Mouse (Mus musculus): ENCODE results near the gene Rfc2. TPM values are rescaled to one million over a fixed set of nuclear protein-coding genes. Genes with fewer than 3 reads are reported as not detected.

Rfc2 gene
- polyA plus RNA-seq, 1 experiment from 2014 or later: 155 TPM

- no peak overlapping the region for H3K9ac ChIP-seq (ENCODE audit: low read depth, low read length)
- ATAC-seq (replicated peaks; ENCODE audit: low FRiP score, low read depth): no peak
- H3K36me3 ChIP-seq (ENCODE audit: insufficient read depth, low read length): no peaks in the 10 kb centered on the region
- H3K4me2 ChIP-seq (ENCODE audit: low read length): no peak overlapping the region
- no peaks in the 10 kb centered on the region for H3K4me1 ChIP-seq (replicated peaks; ENCODE audit: insufficient read depth, low read length)
- H3K27ac ChIP-seq: no peak overlapping the region
- no peaks in the 10 kb centered on the region for H3K27me3 ChIP-seq (ENCODE audit: insufficient read depth, low read length)
- no peaks in the 10 kb centered on the region for H3K9me3 ChIP-seq (replicated peaks; ENCODE audit: low read length)
- TF ChIP-seq CTCF (IDR thresholded peaks at IDR 0.05; ENCODE audit: low read depth): no peak
- 89% methylated on average over 12 of the region's 12 CpGs for WGBS
- DNase-seq (ENCODE audit: low spot score): no peak
- H3K4me3 ChIP-seq (replicated peaks; ENCODE audit: low read depth, low read length): no peak overlapping the region
Measured at GRCm38 (mm10) chr5:134609916-134610643, 28.9 kb downstream of the Rfc2 start.

DNA sequence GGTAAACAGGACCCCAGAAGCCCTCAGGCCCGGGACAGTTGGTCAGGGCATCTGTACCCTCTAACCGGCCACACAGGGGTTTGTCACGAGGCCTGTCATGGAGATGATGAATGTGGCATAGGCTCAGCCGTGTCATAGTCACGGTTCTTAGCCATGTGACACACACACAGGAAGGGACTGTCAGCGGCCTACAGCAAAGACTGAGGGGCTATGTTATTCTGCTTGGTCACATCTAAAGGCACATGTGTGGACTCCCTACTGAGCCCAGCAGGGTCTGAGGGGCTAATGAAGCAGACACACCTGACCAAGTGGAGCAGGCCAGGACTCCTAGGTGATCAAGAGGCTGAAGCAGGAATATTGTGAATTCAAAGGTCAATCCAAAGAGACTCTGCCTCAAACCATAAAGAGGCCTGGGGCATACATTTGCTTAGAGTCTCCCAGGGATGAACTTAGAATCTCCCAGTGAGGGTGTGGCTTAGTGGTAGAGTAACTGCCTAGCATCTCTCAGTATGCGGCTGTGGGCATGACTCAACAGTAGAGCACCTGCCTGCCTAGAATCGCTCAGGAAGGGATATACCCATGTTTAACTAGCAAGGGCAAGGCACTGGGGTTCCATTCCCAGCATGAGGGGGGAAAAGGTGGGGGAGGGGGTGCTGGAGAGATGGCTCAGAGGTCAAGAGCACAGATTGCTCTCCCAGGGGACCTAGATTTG, 30.8 kb downstream of the Rfc2 start:
- TF ChIP-seq CTCF (IDR thresholded peaks at IDR 0.05; ENCODE audit: low read depth): no peak
- no peaks in the 10 kb centered on the region for H3K27me3 ChIP-seq (ENCODE audit: insufficient read depth, low read length)
- no peak overlapping the region for H3K4me3 ChIP-seq (replicated peaks; ENCODE audit: low read depth, low read length)
- no peaks in the 10 kb centered on the region for H3K4me1 ChIP-seq (replicated peaks; ENCODE audit: insufficient read depth, low read length)
- ATAC-seq (replicated peaks; ENCODE audit: low FRiP score, low read depth) (peak; percentile 20; the same call in 1 of the 2 replicates), DNase-seq (ENCODE audit: low spot score) (no peak)
- H3K9ac ChIP-seq (ENCODE audit: low read depth, low read length): no peak overlapping the region
- no peak overlapping the region for H3K4me2 ChIP-seq (ENCODE audit: low read length)
- H3K27ac ChIP-seq: no peak overlapping the region
- no peaks in the 10 kb centered on the region; the same call in 1 of the 2 replicates for H3K36me3 ChIP-seq (ENCODE audit: insufficient read depth, low read length)
- 43% methylated on average over 8 of the region's 8 CpGs for WGBS
- H3K9me3 ChIP-seq (replicated peaks; ENCODE audit: low read length): no peaks in the 10 kb centered on the region

- 81% methylated on average over 9 of the region's 9 CpGs for WGBS
- DNase-seq (ENCODE audit: low spot score) (no peak), ATAC-seq (replicated peaks; ENCODE audit: low FRiP score, low read depth) (no peak)
- no peaks in the 10 kb centered on the region for H3K9me3 ChIP-seq (replicated peaks; ENCODE audit: low read length)
- H3K4me2 ChIP-seq (ENCODE audit: low read length): no peak overlapping the region
- no peaks in the 10 kb centered on the region for H3K27me3 ChIP-seq (ENCODE audit: insufficient read depth, low read length)
- no peaks in the 10 kb centered on the region for H3K4me1 ChIP-seq (replicated peaks; ENCODE audit: insufficient read depth, low read length)
- no peak for TF ChIP-seq CTCF (IDR thresholded peaks at IDR 0.05; ENCODE audit: low read depth)
- H3K36me3 ChIP-seq (ENCODE audit: insufficient read depth, low read length): peaks cover 2% of the 10 kb centered on the region; the same call in 1 of the 2 replicates
- no peak overlapping the region for H3K27ac ChIP-seq
- H3K4me3 ChIP-seq (replicated peaks; ENCODE audit: low read depth, low read length): no peak overlapping the region
- H3K9ac ChIP-seq (ENCODE audit: low read depth, low read length): no peak overlapping the region
Measured at GRCm38 (mm10) chr5:134613727-134614126, 32.6 kb downstream of the Rfc2 start.

- 87% methylated on average over 8 of the region's 8 CpGs for WGBS
- Histone ChIP-seq H3K9ac (ENCODE audit: low read depth, low read length) (no peak overlapping the region), H3K27me3 (ENCODE audit: insufficient read depth, low read length) (no peaks in the 10 kb centered on the region), H3K27ac (no peak overlapping the region), H3K36me3 (ENCODE audit: insufficient read depth, low read length) (peaks cover 8% of the 10 kb centered on the region), H3K4me3 (replicated peaks; ENCODE audit: low read depth, low read length) (no peak overlapping the region), H3K4me1 (replicated peaks; ENCODE audit: insufficient read depth, low read length) (no peaks in the 10 kb centered on the region), H3K9me3 (replicated peaks; ENCODE audit: low read length) (no peaks in the 10 kb centered on the region), H3K4me2 (ENCODE audit: low read length) (no peak overlapping the region)
- no peak for DNase-seq (ENCODE audit: low spot score)
- no peak for TF ChIP-seq CTCF (IDR thresholded peaks at IDR 0.05; ENCODE audit: low read depth)
- no peak for ATAC-seq (replicated peaks; ENCODE audit: low FRiP score, low read depth)
Measured at GRCm38 (mm10) chr5:134614296-134614695, 33.1 kb downstream of the Rfc2 start.

DNA sequence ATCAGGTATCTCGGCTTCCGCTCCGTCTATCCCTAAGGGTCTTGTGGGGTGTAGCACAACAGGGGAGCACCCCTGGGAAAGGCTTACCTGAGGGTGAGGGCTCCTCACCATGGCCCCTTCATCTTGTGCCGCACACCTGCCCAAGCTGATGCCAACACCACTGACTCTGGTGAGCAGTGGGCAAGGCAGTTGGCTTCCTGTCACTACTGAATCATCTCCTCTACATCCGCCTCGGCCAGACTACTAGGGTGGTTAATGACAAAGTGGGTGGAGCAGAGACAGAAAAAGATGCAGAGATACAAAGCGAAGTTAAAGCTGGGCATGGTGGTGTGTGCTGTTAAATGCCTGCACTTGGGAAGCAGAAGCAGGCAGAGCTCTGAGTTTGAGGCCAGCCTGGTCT, 33.6 kb downstream of the Rfc2 start, which contains the start of gene Lat2:
Gene Lat2 (minus strand): TSS at position 224 of the 400 bp plus-strand sequence.
- peaks cover 13% of the 10 kb centered on the region for H3K36me3 ChIP-seq (ENCODE audit: insufficient read depth, low read length)
- no peak for TF ChIP-seq CTCF (IDR thresholded peaks at IDR 0.05; ENCODE audit: low read depth)
- WGBS: 76% methylated on average over 7 of the region's 7 CpGs
- H3K9ac ChIP-seq (ENCODE audit: low read depth, low read length): no peak within 1 kb of the TSS
- H3K27ac ChIP-seq: no peak within 1 kb of the TSS
- ATAC-seq (replicated peaks; ENCODE audit: low FRiP score, low read depth) (no peak), DNase-seq (ENCODE audit: low spot score) (no peak)
- no peak within 1 kb of the TSS for H3K4me3 ChIP-seq (replicated peaks; ENCODE audit: low read depth, low read length)
- no peak within 1 kb of the TSS for H3K4me2 ChIP-seq (ENCODE audit: low read length)
- no peaks in the 10 kb centered on the region for H3K27me3 ChIP-seq (ENCODE audit: insufficient read depth, low read length)
- no peaks in the 10 kb centered on the region for H3K9me3 ChIP-seq (replicated peaks; ENCODE audit: low read length)
- H3K4me1 ChIP-seq (replicated peaks; ENCODE audit: insufficient read depth, low read length): no peaks in the 10 kb centered on the region

- DNase-seq (ENCODE audit: low spot score) (no peak), ATAC-seq (replicated peaks; ENCODE audit: low FRiP score, low read depth) (no peak)
- H3K9me3 ChIP-seq (replicated peaks; ENCODE audit: low read length): no peaks in the 10 kb centered on the region
- no peak overlapping the region for H3K9ac ChIP-seq (ENCODE audit: low read depth, low read length)
- no peak overlapping the region for H3K4me3 ChIP-seq (replicated peaks; ENCODE audit: low read depth, low read length)
- no peaks in the 10 kb centered on the region for H3K4me1 ChIP-seq (replicated peaks; ENCODE audit: insufficient read depth, low read length)
- H3K36me3 ChIP-seq (ENCODE audit: insufficient read depth, low read length): peaks cover 18% of the 10 kb centered on the region
- H3K4me2 ChIP-seq (ENCODE audit: low read length): no peak overlapping the region
- WGBS: 83% methylated on average over 8 of the region's 8 CpGs
- no peaks in the 10 kb centered on the region for H3K27me3 ChIP-seq (ENCODE audit: insufficient read depth, low read length)
- no peak for TF ChIP-seq CTCF (IDR thresholded peaks at IDR 0.05; ENCODE audit: low read depth)
- no peak overlapping the region for H3K27ac ChIP-seq
Measured at GRCm38 (mm10) chr5:134615380-134615779, 34.2 kb downstream of the Rfc2 start.

All from kidney, postnatal 0 days (tissue).